Mouse (Mus musculus) adrenal gland, postnatal 10 days (tissue): ENCODE measurements around the gene Cdh13. TPM values are rescaled to one million over a fixed set of nuclear protein-coding genes. Genes with fewer than 3 reads are reported as not detected.
A peak's percentile ranks its signal among the peaks of the same experiment; 100 is the strongest.

ENCODE experiments used
- DNase-seq: peaks from one replicate; pipeline ENCODE4 v3.0.0; 2021; ENCODE audit warnings: mixed read lengths
- long read RNA-seq, 2 experiments: library from polyadenylated mRNA; stranded (forward); transcript quantifications; one replicate each; pipeline ENCODE4 v2.0.0; 2021
- total RNA-seq, 2 experiments: library from RNA; stranded (reverse); gene quantifications; 2 replicates each; pipeline ENCODE4 v1.2.3; 2021

Gene Cdh13
- 10 to 100 TPM; 25.9 to 31.2 TPM for total RNA-seq
- long read RNA-seq, experiment 1, partial matches to known transcripts, result 15 of 21 reads
- long read RNA-seq, experiment 1, other reads (novel, unspliced or antisense), result 6 of 21 reads
- long read RNA-seq, experiment 2, partial matches to known transcripts, result 19 of 21 reads
- long read RNA-seq, experiment 2, other reads (novel, unspliced or antisense), result 2 of 21 reads

DNA sequence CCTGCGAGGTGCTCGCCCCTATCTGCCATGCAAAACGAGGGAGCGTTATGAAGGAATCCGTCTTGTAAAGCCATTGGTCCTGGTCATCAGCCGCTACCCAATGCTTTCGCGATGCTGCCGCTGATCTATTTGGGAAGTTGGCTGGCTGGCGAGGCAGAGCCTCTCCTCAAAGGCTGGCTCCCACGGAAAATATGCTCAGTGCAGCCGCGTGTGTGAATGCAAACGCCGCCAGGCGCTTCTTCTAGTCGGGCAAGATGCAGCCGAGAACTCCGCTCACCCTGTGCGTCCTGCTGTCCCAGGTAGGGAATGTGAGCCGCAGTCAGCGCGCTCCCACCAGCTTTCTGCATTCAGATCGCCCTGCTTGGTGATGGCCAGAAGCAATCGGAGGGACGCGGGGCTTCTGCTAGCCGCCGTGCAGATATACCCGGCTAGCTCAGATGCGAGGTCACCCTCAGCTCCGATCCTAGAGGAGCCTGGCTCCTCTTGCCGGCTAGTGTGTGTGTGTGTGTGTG is at the start of gene Cdh13:
TSS of gene Cdh13 (plus strand) at position 134 of the 512 bp plus-strand sequence.
- peak; percentile 33 for DNase-seq

DNA sequence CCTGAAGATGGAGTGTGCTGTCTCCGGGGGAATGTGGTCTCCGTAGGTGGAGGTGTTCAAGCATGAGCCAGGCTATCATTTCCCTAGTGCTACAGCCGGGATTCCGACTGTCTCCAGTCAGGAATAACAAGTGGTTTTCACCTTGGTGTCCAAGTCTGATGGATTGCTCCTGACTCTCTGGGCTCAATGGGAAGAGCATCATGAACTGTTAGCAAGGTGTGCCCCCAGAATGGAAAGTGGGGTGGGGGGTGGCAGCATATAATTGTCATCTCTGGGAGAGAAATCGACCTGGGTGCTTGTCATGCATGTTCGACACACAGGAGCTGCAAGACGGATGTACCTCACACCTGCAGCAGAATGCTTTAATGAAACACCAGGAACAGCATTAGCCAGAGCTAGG is 47.9 kb upstream of the Cdh13 start:
- no peak for DNase-seq

GRCm38 (mm10) chr8:118237150-118237620 is 46.3 kb upstream of the Cdh13 start:
- DNase-seq, result peak; percentile 75

- DNase-seq, result peak; percentile 18
These were observed 45.4 kb upstream of the Cdh13 start for GRCm38 (mm10) chr8:118238156-118238555.

DNA sequence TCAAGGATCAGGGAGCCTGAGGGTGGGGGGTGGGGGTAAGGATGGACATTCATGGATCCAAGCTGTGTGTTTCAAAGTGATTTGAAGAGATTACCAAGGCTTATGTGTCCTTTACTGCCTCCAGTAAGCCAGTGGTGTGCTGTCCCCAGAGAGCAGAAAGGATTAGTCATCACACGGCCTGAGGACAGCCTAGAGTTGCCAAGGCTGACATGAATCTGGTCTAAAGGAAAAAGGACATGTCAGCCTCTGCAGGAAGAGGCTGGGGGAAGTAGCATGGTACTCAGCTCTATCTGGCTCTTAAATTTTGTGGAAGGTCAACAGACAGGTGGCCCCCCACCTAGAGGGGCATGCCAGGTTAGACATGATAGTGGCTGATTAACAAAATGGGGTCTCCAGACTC is 44.3 kb upstream of the Cdh13 start:
- peak; percentile 36 for DNase-seq

DNA sequence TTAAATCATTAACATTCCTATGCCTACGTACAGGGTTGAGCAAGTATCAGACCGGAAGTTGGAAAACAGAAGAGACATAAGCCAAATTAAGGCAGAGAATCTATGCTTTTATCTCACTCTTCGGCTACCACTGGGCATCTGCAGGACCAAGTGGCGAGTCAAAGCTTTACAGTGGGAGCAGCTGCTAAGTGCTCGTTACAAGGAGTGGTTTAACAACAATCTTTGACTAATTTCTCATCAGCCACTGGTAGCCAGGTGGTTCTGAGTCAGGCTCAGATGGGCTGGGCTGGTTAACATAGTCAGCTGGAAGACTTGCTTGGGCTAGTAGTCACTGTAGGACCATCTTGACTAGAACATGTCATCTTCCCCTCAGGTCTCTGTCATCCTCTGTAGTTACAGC is 34.2 kb upstream of the Cdh13 start:
- no peak for DNase-seq

GRCm38 (mm10) chr8:118249923-118250322 is 33.6 kb upstream of the Cdh13 start:
- DNase-seq, result peak; percentile 22

GRCm38 (mm10) chr8:118263117-118263516 is 20.4 kb upstream of the Cdh13 start:
- DNase-seq, result no peak

DNA sequence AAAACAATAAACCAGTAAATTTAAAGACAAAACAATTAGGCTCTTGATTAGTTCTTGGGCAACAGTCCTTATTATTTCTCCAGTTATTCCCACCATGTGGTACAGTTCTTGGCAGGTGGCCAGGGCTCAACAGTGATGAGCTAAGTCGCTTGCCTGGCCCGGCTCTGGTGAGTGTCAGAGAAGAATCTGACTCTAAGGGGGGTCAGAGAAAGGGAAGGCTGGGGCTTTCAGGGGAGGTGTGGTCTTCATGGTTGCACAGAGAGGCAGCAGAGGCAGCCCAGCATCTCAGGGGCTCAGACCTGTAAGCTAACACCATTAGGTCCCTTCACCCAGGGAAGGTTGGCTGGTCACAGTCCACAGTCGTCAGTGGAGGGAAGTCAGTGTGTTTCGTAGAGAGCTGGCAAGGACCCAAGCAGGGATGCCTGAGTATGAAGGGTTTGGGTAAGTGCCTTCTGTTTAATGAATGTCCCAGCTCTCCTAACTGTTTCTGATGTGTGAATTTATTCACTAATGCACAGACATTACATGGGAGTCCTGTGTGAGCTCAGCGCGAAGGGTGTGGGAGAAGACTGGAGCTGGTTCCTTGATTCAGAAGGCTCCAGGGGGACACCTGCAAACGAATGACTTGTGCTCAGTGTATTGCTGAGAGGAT is 12.7 kb upstream of the Cdh13 start:
- DNase-seq, result peak; percentile 30

DNA sequence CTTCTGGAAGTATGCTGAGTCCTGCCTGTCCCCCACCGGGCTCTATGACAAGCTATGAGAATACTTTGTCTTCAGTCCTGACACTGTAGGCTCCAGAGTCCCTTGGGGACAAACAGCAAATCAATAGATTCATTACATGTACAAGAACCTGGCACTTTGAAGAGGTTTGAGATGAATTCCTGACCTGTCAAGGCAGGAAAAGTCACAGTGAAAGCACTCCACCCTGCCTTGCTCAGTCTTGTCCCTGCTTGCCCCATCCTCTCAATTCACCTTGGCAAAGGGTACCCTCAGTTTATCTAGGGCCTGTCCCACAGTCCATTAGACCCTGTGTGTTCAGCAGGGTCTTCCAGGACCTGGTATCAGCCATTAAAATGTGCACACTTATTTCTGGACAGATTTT is 11.0 kb upstream of the Cdh13 start:
- no peak for DNase-seq

GRCm38 (mm10) chr8:118274243-118274642 is 9.3 kb upstream of the Cdh13 start:
- peak; percentile 40 for DNase-seq

- peak; percentile 88 for DNase-seq
These were observed 8.8 kb upstream of the Cdh13 start for GRCm38 (mm10) chr8:118274688-118275087.

DNA sequence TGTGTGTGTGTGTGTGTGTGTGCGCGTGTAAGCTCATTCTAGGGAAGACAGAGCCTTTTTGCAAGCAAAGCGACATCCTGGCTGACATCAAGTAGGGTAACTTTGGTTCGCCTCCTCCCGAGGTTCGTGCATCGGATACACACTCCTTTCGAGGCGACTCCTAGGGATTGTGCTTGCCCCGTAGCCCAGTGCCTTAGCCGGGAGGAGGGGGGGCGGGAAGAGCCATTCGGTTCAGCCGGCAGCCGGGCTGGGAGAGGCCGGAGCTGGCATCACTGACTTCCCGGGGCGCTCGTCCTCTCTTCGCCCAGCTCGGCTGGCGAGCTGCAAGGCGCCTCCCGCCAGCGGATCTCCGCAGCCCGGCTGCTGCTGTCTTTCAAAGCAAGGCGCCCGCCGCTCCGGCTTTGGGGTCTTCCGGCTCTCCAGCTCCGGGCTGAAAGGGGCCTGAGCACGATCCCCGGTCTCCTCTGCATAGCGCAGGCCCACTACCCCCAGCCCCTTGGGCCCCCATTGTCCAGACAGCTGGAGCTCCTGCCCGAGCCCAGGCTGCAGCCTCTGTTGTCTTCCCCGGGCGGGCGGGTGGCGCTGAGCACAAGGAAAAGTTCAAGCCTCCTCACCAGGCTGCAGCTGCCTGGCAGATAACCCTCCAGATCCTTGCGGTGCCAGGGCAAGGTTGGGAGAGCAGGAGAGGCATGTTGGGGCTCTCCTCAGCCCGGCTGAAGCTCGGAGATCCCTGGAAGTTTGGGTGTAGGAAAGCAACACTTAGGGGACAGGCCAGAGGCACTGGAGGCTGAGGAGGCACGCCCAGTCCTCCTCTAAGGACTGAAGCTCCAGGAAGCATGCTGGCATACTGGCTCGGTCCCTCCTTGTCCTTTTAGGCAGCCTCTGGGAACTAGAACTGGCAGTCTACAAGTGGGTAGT is 838 bp downstream of the Cdh13 start:
- DNase-seq, result peak; percentile 44

GRCm38 (mm10) chr8:118285596-118286281 is 2.2 kb downstream of the Cdh13 start:
- no peak for DNase-seq

DNA sequence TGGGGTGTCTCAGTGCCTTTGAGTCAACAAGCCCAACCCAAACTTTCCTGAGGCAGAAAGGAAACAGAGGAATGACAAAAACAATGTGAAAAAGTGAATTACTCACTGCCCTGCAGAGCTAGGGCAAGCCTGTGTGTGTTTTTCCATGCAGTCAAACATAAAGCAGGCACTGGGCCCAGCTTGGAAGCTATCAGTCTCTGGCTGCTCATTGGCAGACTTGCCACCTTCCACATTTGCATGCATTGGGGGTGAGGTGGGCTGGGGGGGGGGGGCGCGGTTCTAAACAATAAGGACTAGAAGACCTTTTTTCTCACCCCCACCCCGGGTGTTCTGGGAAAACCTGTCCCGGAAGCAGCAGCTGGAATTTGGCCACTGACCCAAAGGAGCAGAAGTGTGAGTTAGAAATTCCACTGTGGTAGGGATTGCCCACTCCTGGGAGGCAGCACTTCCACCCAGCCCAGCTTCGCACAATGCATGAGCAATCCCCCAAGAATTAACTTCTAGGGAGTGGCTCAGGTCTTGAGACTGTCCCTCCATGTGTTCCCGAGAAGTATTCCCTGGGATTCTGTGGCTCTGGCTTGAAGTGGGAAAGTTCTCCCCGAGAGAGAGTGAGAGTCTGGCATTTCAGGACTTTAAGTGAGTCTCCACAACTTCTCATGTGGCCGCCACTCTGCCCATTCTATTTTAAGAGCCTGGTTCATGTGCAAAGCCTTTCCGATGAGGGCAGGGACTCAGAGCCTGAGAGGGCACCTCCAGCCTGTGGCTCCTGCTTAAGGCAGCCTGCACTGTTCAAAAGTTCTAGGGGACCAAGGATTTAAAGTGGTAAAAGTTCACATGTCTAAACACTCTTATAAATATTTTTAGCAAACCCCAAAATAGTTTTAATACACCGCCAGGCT is 3.0 kb downstream of the Cdh13 start:
- DNase-seq, result no peak

- DNase-seq, result no peak
These were observed 4.0 kb downstream of the Cdh13 start for GRCm38 (mm10) chr8:118287496-118287895.

- no peak for DNase-seq
These were observed 4.9 kb downstream of the Cdh13 start for GRCm38 (mm10) chr8:118288259-118288952.

DNA sequence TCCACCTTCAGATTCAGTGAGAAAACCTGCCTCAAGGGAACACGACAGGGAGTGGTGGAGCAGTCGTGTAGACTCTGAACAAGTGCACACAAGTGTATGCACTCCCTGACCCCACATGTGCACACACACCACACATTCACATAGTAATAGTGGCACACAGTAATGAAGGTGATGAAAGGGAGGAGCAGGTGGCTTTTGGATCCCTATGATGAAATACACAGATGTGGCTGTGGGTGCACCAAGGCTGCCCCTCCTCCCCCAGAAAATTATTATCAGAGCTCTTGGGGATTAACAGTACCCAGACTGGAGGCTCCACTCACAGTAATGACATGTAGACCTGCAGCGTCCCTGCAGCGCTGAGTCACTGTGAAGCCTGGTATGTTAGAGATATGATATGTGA is 5.6 kb downstream of the Cdh13 start:
- no peak for DNase-seq

DNA sequence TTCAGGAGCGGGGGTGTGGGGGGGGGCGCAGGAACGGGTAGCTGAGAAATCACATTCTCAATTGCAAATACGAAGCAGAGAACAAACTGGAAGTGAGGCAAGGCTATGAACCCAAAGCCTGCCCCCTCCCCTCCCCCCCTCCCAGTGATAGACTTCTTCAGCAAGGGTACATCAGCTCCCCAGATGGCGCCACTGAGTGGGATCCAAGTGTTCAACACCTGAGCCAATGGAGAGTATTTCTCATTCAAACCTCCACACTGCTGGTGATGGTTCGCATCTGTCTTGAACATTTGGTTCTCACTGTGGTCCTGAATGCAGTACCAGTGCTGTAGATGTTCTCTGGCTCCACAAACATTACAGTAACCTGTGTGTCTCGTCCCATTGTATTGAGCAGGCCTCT is 6.0 kb downstream of the Cdh13 start:
- DNase-seq, result no peak

DNA sequence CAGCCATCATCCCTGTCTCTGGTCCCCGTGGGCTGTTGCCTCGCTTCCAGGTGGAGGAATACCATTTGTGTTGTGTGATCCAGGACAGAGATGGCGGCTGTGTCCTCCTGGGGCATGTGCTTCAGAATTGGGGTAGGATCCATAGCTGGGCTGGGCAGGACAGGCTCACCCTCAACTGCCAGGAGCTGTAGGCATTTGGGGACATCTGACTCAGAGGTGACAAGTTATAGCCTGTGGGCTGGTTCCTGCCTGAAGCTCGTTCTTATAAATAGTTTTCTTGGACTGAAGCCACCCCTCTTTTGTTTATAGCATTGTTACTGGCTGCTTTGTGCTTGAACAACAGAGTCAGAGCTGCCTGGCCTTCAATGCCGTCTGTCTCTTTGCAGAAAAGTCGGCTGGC is 6.7 kb downstream of the Cdh13 start:
- no peak for DNase-seq
